Mouse (Mus musculus): ENCODE data around the gene Foxq1.

GRCm38 (mm10) chr13:31555834-31556233 is at the start of gene Foxq1:
- no peak for TF ChIP-seq CTCF (IDR thresholded peaks at IDR 0.05)
- no peak for TF ChIP-seq POLR2A (IDR thresholded peaks at IDR 0.05; ENCODE audit: insufficient read depth, low read depth, low read length)
- TF ChIP-seq EP300 (IDR thresholded peaks at IDR 0.05; ENCODE audit: insufficient read depth, low read depth, low read length) = no peak
